Mouse (Mus musculus): Measurements from ENCODE around the gene Scamp1. TPM values are rescaled to one million over a fixed set of nuclear protein-coding genes. Genes with fewer than 3 reads are reported as not detected.

The Scamp1 gene
- polyA plus RNA-seq, 1 experiment from 2014 or later, result 219 TPM

DNA sequence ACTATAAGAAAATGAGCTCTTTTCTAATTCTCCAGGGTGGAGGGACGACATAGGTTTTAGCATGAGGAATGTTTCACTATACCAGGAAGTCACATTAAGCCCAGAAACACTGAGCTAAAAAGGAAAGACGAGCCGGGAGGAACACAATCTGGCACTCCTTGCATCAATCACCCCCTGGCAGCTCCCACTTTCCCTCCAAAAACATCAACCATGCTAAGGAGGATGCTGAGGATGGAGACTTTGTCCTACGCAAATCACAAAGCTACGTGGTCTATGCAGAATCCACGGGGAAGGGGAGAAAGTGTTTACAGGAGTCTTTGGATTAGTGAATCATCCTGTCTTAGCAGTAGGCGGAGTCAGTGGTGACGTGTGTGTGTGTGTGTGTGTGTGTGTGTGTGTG is 85.8 kb downstream of the Scamp1 start:
- Histone ChIP-seq H3K4me3 (ENCODE audit: low read depth, low read length) (no peak overlapping the region), H3K27me3 (ENCODE audit: control insufficient read depth, insufficient read depth, low read depth, low read length) (no peaks in the 10 kb centered on the region), H3K9ac (ENCODE audit: low read depth, low read length) (no peak overlapping the region), H3K4me2 (ENCODE audit: low read length) (no peak overlapping the region), H3K36me3 (ENCODE audit: control insufficient read depth, insufficient read depth, low read length) (peaks cover 5% of the 10 kb centered on the region; the same call in 1 of the 2 replicates), H3K9me3 (replicated peaks; ENCODE audit: control insufficient read depth, low read length, poor library complexity, severe bottlenecking) (no peaks in the 10 kb centered on the region), H3K27ac (ENCODE audit: low read length) (no peak overlapping the region), H3K4me1 (ENCODE audit: control insufficient read depth, insufficient read depth, low read length) (no peaks in the 10 kb centered on the region)
- WGBS, result 77% methylated on average over 8 of the region's 8 CpGs
- no peak for ATAC-seq

- Histone ChIP-seq H3K36me3 (ENCODE audit: control insufficient read depth, insufficient read depth, low read length) (peaks cover 3% of the 10 kb centered on the region; the same call in 1 of the 2 replicates), H3K9ac (ENCODE audit: low read depth, low read length) (no peak overlapping the region), H3K27ac (ENCODE audit: low read length) (no peak overlapping the region), H3K27me3 (ENCODE audit: control insufficient read depth, insufficient read depth, low read depth, low read length) (no peaks in the 10 kb centered on the region), H3K4me2 (ENCODE audit: low read length) (no peak overlapping the region), H3K4me1 (ENCODE audit: control insufficient read depth, insufficient read depth, low read length) (no peaks in the 10 kb centered on the region), H3K9me3 (replicated peaks; ENCODE audit: control insufficient read depth, low read length, poor library complexity, severe bottlenecking) (no peaks in the 10 kb centered on the region), H3K4me3 (ENCODE audit: low read depth, low read length) (no peak overlapping the region)
- no peak for ATAC-seq
- WGBS, result 90% methylated on average over 6 of the region's 6 CpGs
Measured at GRCm38 (mm10) chr13:94198616-94199015, 87.0 kb downstream of the Scamp1 start.

DNA sequence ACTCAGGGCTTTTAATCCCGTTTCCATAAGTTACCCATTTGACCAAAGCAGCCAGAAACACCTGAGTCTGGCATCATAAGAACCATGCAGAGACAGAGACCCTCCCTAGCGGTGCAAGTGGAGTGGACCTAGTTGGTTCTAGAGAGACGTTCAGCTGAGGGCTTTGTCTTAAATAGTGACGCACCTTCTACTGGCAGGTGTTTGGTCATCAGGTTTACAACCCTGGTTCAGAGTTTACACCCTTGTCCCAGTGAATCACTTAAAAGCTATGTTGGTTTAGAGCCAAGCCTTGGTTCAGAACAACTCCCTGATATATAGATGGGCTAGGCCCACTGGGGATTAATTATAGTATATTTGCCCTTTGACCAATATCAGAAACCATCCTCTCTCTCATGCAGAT is 92.4 kb downstream of the Scamp1 start:
- Histone ChIP-seq H3K4me1 (ENCODE audit: control insufficient read depth, insufficient read depth, low read length) (peaks cover 6% of the 10 kb centered on the region), H3K4me2 (ENCODE audit: low read length) (no peak overlapping the region), H3K4me3 (ENCODE audit: low read depth, low read length) (no peak overlapping the region), H3K36me3 (ENCODE audit: control insufficient read depth, insufficient read depth, low read length) (peaks cover 2% of the 10 kb centered on the region; the same call in 1 of the 2 replicates), H3K27ac (ENCODE audit: low read length) (no peak overlapping the region), H3K9ac (ENCODE audit: low read depth, low read length) (no peak overlapping the region), H3K9me3 (replicated peaks; ENCODE audit: control insufficient read depth, low read length, poor library complexity, severe bottlenecking) (no peaks in the 10 kb centered on the region), H3K27me3 (ENCODE audit: control insufficient read depth, insufficient read depth, low read depth, low read length) (no peaks in the 10 kb centered on the region)
- 84% methylated on average over 4 of the region's 4 CpGs for WGBS
- no peak for ATAC-seq

GRCm38 (mm10) chr13:94190386-94190785 is 95.3 kb downstream of the Scamp1 start:
- WGBS, result 87% methylated on average over 1 of the region's 1 CpGs
- ATAC-seq, result no peak

GRCm38 (mm10) chr13:94188200-94189086 is 97.2 kb downstream of the Scamp1 start:
- peak; percentile 68 for ATAC-seq
- peak overlapping the region; percentile 67 for H3K27ac ChIP-seq (ENCODE audit: low read length)
- no peak overlapping the region for H3K9ac ChIP-seq (ENCODE audit: low read depth, low read length)
- no peak overlapping the region for H3K4me2 ChIP-seq (ENCODE audit: low read length)
- no peaks in the 10 kb centered on the region for H3K27me3 ChIP-seq (ENCODE audit: control insufficient read depth, insufficient read depth, low read depth, low read length)
- no peak overlapping the region for H3K4me3 ChIP-seq (ENCODE audit: low read depth, low read length)
- WGBS, result 14% methylated on average over 10 of the region's 10 CpGs
- peaks cover 2% of the 10 kb centered on the region; the same call in 1 of the 2 replicates for H3K36me3 ChIP-seq (ENCODE audit: control insufficient read depth, insufficient read depth, low read length)
- H3K4me1 ChIP-seq (ENCODE audit: control insufficient read depth, insufficient read depth, low read length), result peaks cover 9% of the 10 kb centered on the region
- no peaks in the 10 kb centered on the region for H3K9me3 ChIP-seq (replicated peaks; ENCODE audit: control insufficient read depth, low read length, poor library complexity, severe bottlenecking)

More at GRCm38 (mm10) chr13:94190386-94190785, 95.3 kb downstream of the Scamp1 start:
- H3K4me3 ChIP-seq (ENCODE audit: low read depth, low read length), result no peak overlapping the region
- no peaks in the 10 kb centered on the region for H3K9me3 ChIP-seq (replicated peaks; ENCODE audit: control insufficient read depth, low read length, poor library complexity, severe bottlenecking)
- no peak overlapping the region for H3K27ac ChIP-seq (ENCODE audit: low read length)
- no peak overlapping the region for H3K9ac ChIP-seq (ENCODE audit: low read depth, low read length)
- H3K4me1 ChIP-seq (ENCODE audit: control insufficient read depth, insufficient read depth, low read length), result peaks cover 9% of the 10 kb centered on the region
- no peak overlapping the region for H3K4me2 ChIP-seq (ENCODE audit: low read length)
- no peaks in the 10 kb centered on the region for H3K27me3 ChIP-seq (ENCODE audit: control insufficient read depth, insufficient read depth, low read depth, low read length)
- peaks cover 2% of the 10 kb centered on the region; the same call in 1 of the 2 replicates for H3K36me3 ChIP-seq (ENCODE audit: control insufficient read depth, insufficient read depth, low read length)

DNA sequence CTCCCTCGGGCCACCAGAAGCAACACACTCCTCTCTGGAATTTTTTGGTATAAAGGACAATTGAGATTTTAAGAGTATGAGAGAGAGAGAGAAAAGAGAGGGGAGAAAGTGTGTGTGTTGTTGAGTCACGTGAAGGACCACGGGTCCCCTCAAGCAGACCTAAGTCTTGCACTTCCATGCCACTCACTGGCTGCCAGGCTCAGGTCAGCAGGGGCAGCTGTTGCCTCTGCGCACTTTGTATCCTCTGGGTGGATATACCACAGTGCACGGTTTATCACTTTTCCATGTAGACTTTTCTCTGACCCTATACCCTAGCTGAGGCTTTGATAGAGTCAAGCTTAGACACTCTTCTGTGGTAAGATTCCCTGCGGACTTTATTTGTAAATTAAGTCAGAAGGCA is 100.0 kb downstream of the Scamp1 start:
- Histone ChIP-seq H3K4me3 (ENCODE audit: low read depth, low read length) (no peak overlapping the region), H3K9ac (ENCODE audit: low read depth, low read length) (no peak overlapping the region), H3K4me2 (ENCODE audit: low read length) (no peak overlapping the region), H3K36me3 (ENCODE audit: control insufficient read depth, insufficient read depth, low read length) (no peaks in the 10 kb centered on the region), H3K4me1 (ENCODE audit: control insufficient read depth, insufficient read depth, low read length) (peaks cover 9% of the 10 kb centered on the region), H3K27me3 (ENCODE audit: control insufficient read depth, insufficient read depth, low read depth, low read length) (no peaks in the 10 kb centered on the region), H3K27ac (ENCODE audit: low read length) (no peak overlapping the region), H3K9me3 (replicated peaks; ENCODE audit: control insufficient read depth, low read length, poor library complexity, severe bottlenecking) (no peaks in the 10 kb centered on the region)
- no peak for ATAC-seq
- 93% methylated on average over 5 of the region's 6 CpGs for WGBS

- 92% methylated on average over 10 of the region's 10 CpGs for WGBS
- Histone ChIP-seq H3K4me3 (ENCODE audit: low read depth, low read length) (no peak overlapping the region), H3K4me1 (ENCODE audit: control insufficient read depth, insufficient read depth, low read length) (peaks cover 9% of the 10 kb centered on the region), H3K27ac (ENCODE audit: low read length) (no peak overlapping the region), H3K9ac (ENCODE audit: low read depth, low read length) (no peak overlapping the region), H3K36me3 (ENCODE audit: control insufficient read depth, insufficient read depth, low read length) (no peaks in the 10 kb centered on the region), H3K9me3 (replicated peaks; ENCODE audit: control insufficient read depth, low read length, poor library complexity, severe bottlenecking) (no peaks in the 10 kb centered on the region), H3K4me2 (ENCODE audit: low read length) (no peak overlapping the region), H3K27me3 (ENCODE audit: control insufficient read depth, insufficient read depth, low read depth, low read length) (no peaks in the 10 kb centered on the region)
- no peak for ATAC-seq
Measured at GRCm38 (mm10) chr13:94184726-94185456, 100.8 kb downstream of the Scamp1 start.

- WGBS, result 87% methylated on average over 8 of the region's 8 CpGs
- H3K4me1 ChIP-seq (ENCODE audit: control insufficient read depth, insufficient read depth, low read length), result peaks cover 9% of the 10 kb centered on the region; the same call in 1 of the 2 replicates
- H3K27me3 ChIP-seq (ENCODE audit: control insufficient read depth, insufficient read depth, low read depth, low read length), result no peaks in the 10 kb centered on the region
- no peak overlapping the region for H3K4me3 ChIP-seq (ENCODE audit: low read depth, low read length)
- no peak overlapping the region for H3K4me2 ChIP-seq (ENCODE audit: low read length)
- H3K9me3 ChIP-seq (replicated peaks; ENCODE audit: control insufficient read depth, low read length, poor library complexity, severe bottlenecking), result no peaks in the 10 kb centered on the region
- no peaks in the 10 kb centered on the region for H3K36me3 ChIP-seq (ENCODE audit: control insufficient read depth, insufficient read depth, low read length)
- no peak overlapping the region for H3K27ac ChIP-seq (ENCODE audit: low read length)
- H3K9ac ChIP-seq (ENCODE audit: low read depth, low read length), result no peak overlapping the region
- no peak for ATAC-seq
Measured at GRCm38 (mm10) chr13:94183372-94184021, 102.2 kb downstream of the Scamp1 start.

Data from midbrain, embryonic 16.5 days (tissue).